Mouse (Mus musculus) intestine, embryonic 15.5 days (tissue): ENCODE data around the gene Abcc4. TPM values are rescaled to one million over a fixed set of nuclear protein-coding genes. Genes with fewer than 3 reads are reported as not detected.

Experiments
- ATAC-seq: fragments of 200-750 bp; cut with Nextera tagmentation; 2 replicates; pipeline ENCODE4 v1.8.0; 2017; ENCODE audit warnings: moderate TSS enrichment, moderate library complexity
- H3K27ac ChIP-seq: fragments of 300-500 bp; sonication (generic); 2 replicates; pipeline ENCODE4 v1.5.1; 2015; ENCODE audit warnings: mild to moderate bottlenecking, inconsistent platforms
- H3K27me3 ChIP-seq: fragments of 300-500 bp; sonication (generic); replicated peaks from 2 replicates; pipeline ENCODE4 v1.6.1; 2015; ENCODE audit warnings: inconsistent platforms
- H3K36me3 ChIP-seq: fragments of 300-500 bp; sonication (generic); 2 replicates; pipeline ENCODE4 v1.6.1; 2015; ENCODE audit warnings: inconsistent platforms
- H3K4me1 ChIP-seq: fragments of 300-500 bp; sonication (generic); replicated peaks from 2 replicates; pipeline ENCODE4 v1.6.1; 2015; ENCODE audit warnings: inconsistent platforms
- H3K4me2 ChIP-seq: fragments of 300-500 bp; sonication (generic); replicated peaks from 2 replicates; pipeline ENCODE4 v1.6.1; 2015; ENCODE audit warnings: mild to moderate bottlenecking, inconsistent platforms
- H3K4me3 ChIP-seq: fragments of 300-500 bp; sonication (generic); replicated peaks from 2 replicates; pipeline ENCODE4 v1.5.1; 2015; ENCODE audit warnings: inconsistent platforms
- H3K9ac ChIP-seq: fragments of 300-500 bp; sonication (generic); 2 replicates; pipeline ENCODE4 v1.6.1; 2015; ENCODE audit warnings: inconsistent platforms
- H3K9me3 ChIP-seq: fragments of 300-500 bp; sonication (generic); 2 replicates; pipeline ENCODE4 v1.6.1; 2016; ENCODE audit warnings: inconsistent platforms
- WGBS: fragments of 180-500 bp; shearing (Covaris S2); methylation state at CpG from one replicate; pipeline ENCODE4 v1.1.7; 2015; 5-methylcytosine and 5-hydroxymethylcytosine counted together
- polyA plus RNA-seq: library from polyadenylated mRNA; unstranded; fragments of >200 nt; fragmentation: Nextera tagmentation; extraction: Ambion mirVana; gene quantifications from 2 replicates; pipeline ENCODE4 v1.2.1, GENCODE M21; 2015

Gene Abcc4
- polyA plus RNA-seq, 1 experiment from 2014 or later, result 2.2 TPM

GRCm38 (mm10) chr14:118473188-118473830, 232.7 kb downstream of the Abcc4 start:
- no peaks in the 10 kb centered on the region for H3K9me3 ChIP-seq
- 10% methylated on average over 20 of the region's 20 CpGs for WGBS
- peaks cover 22% of the 10 kb centered on the region for H3K27me3 ChIP-seq
- peak; percentile 75 for ATAC-seq
- peak overlapping the region; percentile 96 for H3K4me2 ChIP-seq
- peaks cover 5% of the 10 kb centered on the region; the same call in 1 of the 2 replicates for H3K4me1 ChIP-seq
- H3K4me3 ChIP-seq, result peak overlapping the region; percentile 48
- H3K9ac ChIP-seq, result peak overlapping the region; percentile 17; the same call in 1 of the 2 replicates
- no peaks in the 10 kb centered on the region for H3K36me3 ChIP-seq
- H3K27ac ChIP-seq, result no peak overlapping the region

DNA sequence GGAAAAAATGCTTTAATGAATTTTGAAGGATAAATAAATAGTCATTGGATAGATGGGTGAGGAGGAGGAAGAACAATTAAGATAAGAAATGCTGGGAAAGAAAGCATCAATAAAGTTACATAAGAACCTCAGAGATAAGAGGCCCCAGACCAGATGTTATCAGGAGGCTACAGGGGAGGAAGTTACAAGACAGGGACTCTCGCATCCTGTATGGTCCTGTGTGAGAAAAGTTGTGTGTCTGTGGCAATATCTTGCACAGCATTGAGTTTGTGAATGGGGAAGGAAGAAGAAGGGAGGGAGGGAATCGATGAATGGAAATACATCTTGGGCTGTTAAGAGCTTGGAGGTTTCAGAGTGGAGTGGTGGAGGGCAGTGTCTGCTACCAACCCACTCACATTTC, 240.7 kb downstream of the Abcc4 start:
- H3K9ac ChIP-seq, result no peak overlapping the region
- 72% methylated on average over 2 of the region's 2 CpGs for WGBS
- no peak for ATAC-seq

DNA sequence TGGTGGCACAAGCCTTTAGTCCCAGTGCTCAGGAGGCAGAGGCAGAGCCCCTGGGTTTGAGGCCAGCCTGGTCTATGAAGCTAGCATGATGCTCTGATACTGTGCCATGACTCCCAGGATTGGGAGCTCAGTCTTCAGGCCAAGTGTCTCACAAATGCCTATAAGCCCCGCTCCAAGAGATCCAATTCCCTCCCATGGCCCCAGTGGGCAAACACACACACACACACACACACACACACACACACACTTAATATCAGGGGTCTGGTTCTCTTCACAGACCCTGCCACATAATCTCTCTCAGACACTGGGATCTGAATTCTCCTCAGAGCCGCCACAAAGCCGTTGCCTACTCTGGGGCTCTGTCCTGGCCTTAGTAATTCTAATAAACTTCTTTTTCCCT, 241.6 kb downstream of the Abcc4 start:
- no peaks in the 10 kb centered on the region for H3K4me1 ChIP-seq
- H3K9me3 ChIP-seq, result no peaks in the 10 kb centered on the region
- H3K4me2 ChIP-seq, result no peak overlapping the region
- no peaks in the 10 kb centered on the region for H3K36me3 ChIP-seq
- no peak overlapping the region for H3K27ac ChIP-seq
- H3K27me3 ChIP-seq, result no peaks in the 10 kb centered on the region
- H3K9ac ChIP-seq, result no peak overlapping the region
- ATAC-seq, result no peak
- WGBS, result 70% methylated on average over 3 of the region's 3 CpGs
- no peak overlapping the region for H3K4me3 ChIP-seq

More for the DNA sequence above, 240.7 kb downstream of the Abcc4 start:
- H3K27me3 ChIP-seq, result no peaks in the 10 kb centered on the region
- no peak overlapping the region for H3K4me3 ChIP-seq
- H3K27ac ChIP-seq, result no peak overlapping the region
- H3K9me3 ChIP-seq, result no peaks in the 10 kb centered on the region
- no peaks in the 10 kb centered on the region for H3K4me1 ChIP-seq
- H3K4me2 ChIP-seq, result no peak overlapping the region
- H3K36me3 ChIP-seq, result no peaks in the 10 kb centered on the region

- H3K4me2 ChIP-seq, result no peak overlapping the region
- WGBS, result 58% methylated on average over 4 of the region's 4 CpGs
Observed at GRCm38 (mm10) chr14:118452572-118452971, 253.4 kb downstream of the Abcc4 start.

DNA sequence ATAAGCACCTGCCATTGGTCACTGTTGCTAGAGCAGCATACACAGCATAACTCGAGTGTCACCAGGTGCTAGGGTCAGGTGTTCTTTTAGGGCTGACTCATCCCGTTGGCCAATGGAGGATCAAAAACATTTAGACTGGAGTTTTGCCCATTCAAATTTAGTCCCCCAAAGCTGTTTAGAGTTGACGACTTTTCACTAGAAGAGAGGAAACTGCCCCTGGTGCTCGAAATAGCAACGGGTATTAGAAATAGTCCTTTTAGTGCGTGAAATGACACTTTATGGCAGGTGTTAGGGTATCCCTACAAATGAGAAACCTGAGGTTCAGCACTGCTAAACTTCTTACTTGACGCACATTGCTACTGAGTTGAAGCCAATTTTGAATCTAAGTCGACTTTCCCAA, 265.9 kb downstream of the Abcc4 start:
- no peak overlapping the region for H3K9ac ChIP-seq
- WGBS, result 75% methylated on average over 8 of the region's 8 CpGs
- H3K27me3 ChIP-seq, result peaks cover 47% of the 10 kb centered on the region
- H3K27ac ChIP-seq, result no peak overlapping the region
- H3K4me2 ChIP-seq, result no peak overlapping the region
- H3K4me3 ChIP-seq, result no peak overlapping the region
- H3K4me1 ChIP-seq, result peaks cover 10% of the 10 kb centered on the region; the same call in 1 of the 2 replicates
- no peak for ATAC-seq
- no peaks in the 10 kb centered on the region for H3K9me3 ChIP-seq
- no peaks in the 10 kb centered on the region for H3K36me3 ChIP-seq

More at GRCm38 (mm10) chr14:118452572-118452971, 253.4 kb downstream of the Abcc4 start:
- ATAC-seq, result no peak
- H3K9ac ChIP-seq, result no peak overlapping the region
- no peaks in the 10 kb centered on the region for H3K27me3 ChIP-seq
- no peak overlapping the region for H3K4me3 ChIP-seq
- H3K27ac ChIP-seq, result no peak overlapping the region
- no peaks in the 10 kb centered on the region for H3K4me1 ChIP-seq
- no peaks in the 10 kb centered on the region for H3K36me3 ChIP-seq
- H3K9me3 ChIP-seq, result no peaks in the 10 kb centered on the region

GRCm38 (mm10) chr14:118437156-118437931, 268.7 kb downstream of the Abcc4 start:
- Histone ChIP-seq H3K9me3 (no peaks in the 10 kb centered on the region), H3K27me3 (peaks cover 51% of the 10 kb centered on the region)

DNA sequence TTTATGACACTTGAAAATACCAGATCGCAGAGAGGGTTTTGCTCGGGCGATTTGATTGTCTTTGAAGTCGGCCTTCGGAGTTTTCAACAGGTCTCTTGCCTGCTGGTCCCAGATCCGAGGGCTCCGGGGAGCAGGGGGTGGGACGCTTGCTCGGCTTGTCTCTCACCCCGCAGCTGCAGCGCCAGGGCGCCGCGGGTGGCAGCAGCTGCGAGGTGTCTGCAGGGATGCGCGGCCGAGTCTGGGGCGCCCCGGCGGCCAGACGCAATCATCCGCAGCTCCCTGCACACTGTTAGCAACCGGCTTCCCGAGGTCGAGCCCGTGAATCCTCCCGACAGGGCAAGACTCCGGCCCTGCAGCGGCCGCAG, 269.2 kb downstream of the Abcc4 start:
- ATAC-seq, result peak; percentile 82
- no peak overlapping the region for H3K27ac ChIP-seq
- peak overlapping the region; percentile 90 for H3K4me2 ChIP-seq
- no peaks in the 10 kb centered on the region for H3K36me3 ChIP-seq
- H3K9ac ChIP-seq, result peak overlapping the region; percentile 39
- under 1% methylated on average over 31 of the region's 31 CpGs for WGBS
- H3K9me3 ChIP-seq, result no peaks in the 10 kb centered on the region
- H3K4me1 ChIP-seq, result peaks cover 10% of the 10 kb centered on the region; the same call in 1 of the 2 replicates
- peaks cover 51% of the 10 kb centered on the region for H3K27me3 ChIP-seq
- peak overlapping the region; percentile 44 for H3K4me3 ChIP-seq

More at GRCm38 (mm10) chr14:118437156-118437931, 268.7 kb downstream of the Abcc4 start:
- under 1% methylated on average over 36 of the region's 36 CpGs for WGBS
- H3K4me3 ChIP-seq, result peak overlapping the region; percentile 44
- peak; percentile 82 for ATAC-seq
- H3K4me2 ChIP-seq, result peak overlapping the region; percentile 90
- peaks cover 10% of the 10 kb centered on the region; the same call in 1 of the 2 replicates for H3K4me1 ChIP-seq
- peak overlapping the region; percentile 39 for H3K9ac ChIP-seq
- H3K36me3 ChIP-seq, result no peaks in the 10 kb centered on the region
- no peak overlapping the region for H3K27ac ChIP-seq

DNA sequence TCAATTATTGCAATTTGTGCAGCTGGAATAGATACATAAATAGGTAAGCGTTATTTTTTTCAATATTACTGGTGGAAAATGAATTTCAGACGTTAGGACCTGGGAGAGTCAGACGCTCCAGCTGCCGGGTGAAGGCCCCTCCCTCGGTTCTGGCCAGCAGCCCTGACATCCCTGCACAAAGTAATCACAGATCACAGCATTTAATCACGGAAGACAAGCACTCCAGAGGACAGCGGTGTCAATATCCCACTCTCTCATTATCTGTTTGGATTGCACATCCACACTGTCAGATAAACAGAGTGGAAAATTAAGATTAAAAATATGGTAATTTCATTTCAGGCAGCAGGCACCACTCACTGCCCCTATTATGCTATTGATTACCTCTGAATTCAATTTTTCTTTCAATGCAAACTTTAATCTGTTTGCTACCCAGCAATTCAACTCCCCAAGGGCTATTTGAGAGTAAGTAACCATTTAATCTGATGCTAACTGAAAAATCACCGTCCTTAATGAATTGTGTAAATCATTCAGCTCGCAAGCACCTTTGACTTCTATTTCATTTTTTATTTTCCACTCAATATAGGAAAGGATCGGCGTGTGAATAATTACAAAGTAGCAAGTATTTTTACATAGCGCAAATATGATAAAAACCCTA, 270.2 kb downstream of the Abcc4 start:
- H3K4me2 ChIP-seq, result no peak overlapping the region
- H3K4me3 ChIP-seq, result no peak overlapping the region
- H3K27ac ChIP-seq, result no peak overlapping the region
- H3K9me3 ChIP-seq, result no peaks in the 10 kb centered on the region
- no peaks in the 10 kb centered on the region for H3K36me3 ChIP-seq
- ATAC-seq, result no peak
- peaks cover 10% of the 10 kb centered on the region; the same call in 1 of the 2 replicates for H3K4me1 ChIP-seq
- WGBS, result 29% methylated on average over 12 of the region's 12 CpGs
- H3K9ac ChIP-seq, result no peak overlapping the region
- H3K27me3 ChIP-seq, result peaks cover 47% of the 10 kb centered on the region

DNA sequence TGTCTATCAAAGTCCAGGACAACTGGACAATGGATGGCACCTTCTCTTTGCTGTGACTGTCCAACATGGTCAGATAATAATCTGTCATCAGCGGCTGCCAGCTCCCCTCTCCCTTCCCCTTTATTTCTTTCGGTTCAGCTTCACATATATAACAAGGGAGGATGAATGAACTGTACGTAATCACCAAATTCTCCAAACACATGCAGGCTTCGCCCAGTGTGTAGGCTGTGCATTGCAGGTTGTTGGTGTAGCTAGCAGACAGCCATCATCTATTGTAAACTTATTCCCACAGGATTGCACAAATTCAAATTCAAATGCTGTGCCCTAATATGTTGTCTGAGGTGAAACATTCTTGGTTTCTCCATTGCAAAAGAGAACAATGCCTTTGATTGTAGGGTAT, 271.2 kb downstream of the Abcc4 start:
- WGBS, result 85% methylated on average over 4 of the region's 4 CpGs
- Histone ChIP-seq H3K9ac (no peak overlapping the region), H3K4me2 (no peak overlapping the region), H3K4me1 (peaks cover 10% of the 10 kb centered on the region; the same call in 1 of the 2 replicates), H3K36me3 (no peaks in the 10 kb centered on the region), H3K27ac (no peak overlapping the region), H3K4me3 (no peak overlapping the region), H3K27me3 (peaks cover 41% of the 10 kb centered on the region), H3K9me3 (no peaks in the 10 kb centered on the region)
- ATAC-seq, result no peak

- WGBS, result 61% methylated on average over 6 of the region's 6 CpGs
- ATAC-seq, result no peak
- Histone ChIP-seq H3K4me3 (no peak overlapping the region), H3K27me3 (peaks cover 31% of the 10 kb centered on the region), H3K27ac (no peak overlapping the region), H3K4me1 (peaks cover 10% of the 10 kb centered on the region; the same call in 1 of the 2 replicates), H3K9me3 (no peaks in the 10 kb centered on the region), H3K9ac (no peak overlapping the region), H3K36me3 (no peaks in the 10 kb centered on the region), H3K4me2 (no peak overlapping the region)
Observed at GRCm38 (mm10) chr14:118433848-118434247, 272.2 kb downstream of the Abcc4 start.
